Mouse (Mus musculus): ENCODE measurements around the gene Tuba1c.

GRCm38 (mm10) chr15:99049473-99050253 lies 20.0 kb downstream of the Tuba1c start:
- TF ChIP-seq GATA1 (IDR thresholded peaks at IDR 0.05; ENCODE audit: low read length) (no peak), TAL1 (IDR thresholded peaks at IDR 0.05; ENCODE audit: low read length) (no peak)

Data from erythroblast, embryonic 14.5 days (primary cell).